Mouse (Mus musculus) left cerebral cortex, postnatal 25 days (tissue): ENCODE results near the gene Degs1. TPM values are rescaled to one million over a fixed set of nuclear protein-coding genes. Genes with fewer than 3 reads are reported as not detected.

Source experiments
- DNase-seq, 2 experiments: peaks; one replicate each; pipeline ENCODE4 v3.0.0; 2022; ENCODE audit warnings: low spot score in 2 of 2, mixed read lengths in 1 of 2
- intact Hi-C: fragments of 180-260 bp; cut with DNase I; formaldehyde crosslinking; loops from one replicate; pipeline ENCODE4 v1.15.1; 2025
- total RNA-seq, 2 experiments: library from RNA; stranded (reverse); gene quantifications; 2 replicates each; pipeline ENCODE4 v1.2.3; 2021

Gene Degs1
- total RNA-seq, 2 experiments from 2014 or later = 75.5 to 75.6 TPM

DNA sequence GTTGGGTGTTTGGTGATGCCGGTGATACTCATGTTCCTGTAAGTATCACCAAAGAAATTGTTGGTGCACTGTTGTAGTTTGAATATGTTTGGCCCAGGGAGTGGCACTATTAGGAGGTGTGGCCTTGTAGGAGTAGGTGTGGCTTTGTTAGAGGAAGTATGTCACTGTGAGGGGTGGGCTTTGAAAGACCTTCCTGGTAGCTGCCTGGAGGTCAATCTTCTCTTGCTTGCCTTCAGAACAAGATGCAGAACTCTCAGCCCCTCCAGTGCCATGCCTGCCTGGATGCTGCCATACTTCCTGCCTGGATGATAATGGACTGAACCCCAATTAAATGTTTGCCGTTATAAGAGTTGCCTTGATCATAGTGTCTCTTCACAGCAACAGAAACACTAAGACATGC lies 2.2 kb upstream of the Degs1 start:
- intact Hi-C loops = loop anchor here (10.0 kb wide), 1 partner anchor 250 kb away; no protein-coding TSS in a partner anchor
- no peak for DNase-seq

GRCm38 (mm10) chr1:182283231-182283630 lies 627 bp upstream of the Degs1 start:
- intact Hi-C loops = loop anchor here (10.0 kb wide), 1 partner anchor 252 kb away; no protein-coding TSS in a partner anchor
- DNase-seq = no peak

- no peak for DNase-seq
- intact Hi-C loops = loop anchor here (10.0 kb wide), 1 partner anchor 254 kb away; no protein-coding TSS in a partner anchor
Observed at GRCm38 (mm10) chr1:182281251-182281711, 1.3 kb downstream of the Degs1 start.

- intact Hi-C loops = loop anchor here (10.0 kb wide), 1 partner anchor 254 kb away; no protein-coding TSS in a partner anchor
- peak in 1 of 2 experiments; percentile 14 for DNase-seq
Observed at GRCm38 (mm10) chr1:182280577-182280976, 2.0 kb downstream of the Degs1 start.

- DNase-seq = no peak
- intact Hi-C loops = loop anchor here (10.0 kb wide), 1 partner anchor 255 kb away; no protein-coding TSS in a partner anchor
Observed at GRCm38 (mm10) chr1:182280046-182280445, 2.6 kb downstream of the Degs1 start.

GRCm38 (mm10) chr1:182279436-182279835 lies 3.2 kb downstream of the Degs1 start:
- intact Hi-C loops = no loop called here
- no peak for DNase-seq

- no peak for DNase-seq
- intact Hi-C loops = no loop called here
Observed at GRCm38 (mm10) chr1:182275109-182275508, 7.5 kb downstream of the Degs1 start.

- intact Hi-C loops = no loop called here
Observed at GRCm38 (mm10) chr1:182271632-182272031, 11.0 kb downstream of the Degs1 start.

GRCm38 (mm10) chr1:182271130-182271529 lies 11.5 kb downstream of the Degs1 start:
- DNase-seq = no peak
- intact Hi-C loops = no loop called here

More at GRCm38 (mm10) chr1:182271632-182272031, 11.0 kb downstream of the Degs1 start:
- no peak for DNase-seq

DNA sequence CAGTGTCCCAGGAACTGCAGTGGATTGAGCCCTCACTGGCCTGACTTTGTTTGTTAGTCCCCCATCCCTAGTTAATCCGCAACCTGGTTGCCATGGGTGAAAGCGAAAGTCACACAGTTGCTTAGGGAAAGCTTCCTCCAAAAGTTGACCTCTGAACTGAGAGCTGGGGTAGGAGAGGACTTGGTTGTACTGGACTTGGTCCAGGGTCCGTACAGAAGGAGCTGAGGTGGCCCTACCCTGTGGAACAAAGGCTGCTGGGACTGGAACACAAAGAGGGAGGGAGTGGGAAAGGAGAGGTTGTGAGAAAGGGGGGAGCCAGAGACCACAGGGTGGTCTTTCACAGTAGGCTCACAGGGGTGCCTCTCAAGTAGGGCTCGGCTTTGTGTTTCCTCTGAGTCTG lies 14.3 kb downstream of the Degs1 start:
- no peak for DNase-seq
- intact Hi-C loops = no loop called here

- intact Hi-C loops = no loop called here
- DNase-seq = no peak
Observed at GRCm38 (mm10) chr1:182266028-182266525, 16.5 kb downstream of the Degs1 start.

DNA sequence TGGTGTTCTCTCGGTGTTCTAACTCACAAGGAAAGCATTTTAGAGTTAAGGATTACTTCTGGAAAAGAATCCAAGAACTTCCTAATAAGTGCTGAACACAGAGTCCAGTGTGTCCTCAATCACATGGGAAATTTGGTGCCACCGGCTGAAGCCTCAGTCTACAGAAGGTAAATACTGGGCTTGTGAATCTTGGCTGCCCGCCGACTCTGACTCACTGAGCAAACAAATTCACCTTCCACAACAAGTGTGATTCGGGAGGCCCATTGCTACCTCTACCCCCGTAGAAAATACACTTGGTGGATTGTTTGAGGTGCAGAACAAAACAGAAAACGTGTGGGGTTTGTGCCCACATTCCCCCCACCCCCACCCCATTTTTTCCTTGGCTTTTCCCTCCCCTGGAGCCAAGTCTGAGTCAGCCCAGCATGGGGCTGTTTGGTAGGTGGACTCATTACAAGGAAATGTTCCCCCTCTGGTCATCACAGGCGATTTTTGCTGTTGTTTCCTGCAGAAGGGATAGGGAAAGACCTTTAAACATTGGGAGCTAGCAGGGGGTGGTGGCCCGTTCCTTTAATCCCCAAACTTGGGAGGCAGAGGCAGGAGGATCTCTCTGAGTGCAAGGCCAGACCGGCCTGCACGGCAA lies 26.4 kb downstream of the Degs1 start:
- DNase-seq = no peak
- intact Hi-C loops = no loop called here

GRCm38 (mm10) chr1:182255031-182255430 lies 27.6 kb downstream of the Degs1 start:
- intact Hi-C loops = no loop called here
- no peak for DNase-seq

DNA sequence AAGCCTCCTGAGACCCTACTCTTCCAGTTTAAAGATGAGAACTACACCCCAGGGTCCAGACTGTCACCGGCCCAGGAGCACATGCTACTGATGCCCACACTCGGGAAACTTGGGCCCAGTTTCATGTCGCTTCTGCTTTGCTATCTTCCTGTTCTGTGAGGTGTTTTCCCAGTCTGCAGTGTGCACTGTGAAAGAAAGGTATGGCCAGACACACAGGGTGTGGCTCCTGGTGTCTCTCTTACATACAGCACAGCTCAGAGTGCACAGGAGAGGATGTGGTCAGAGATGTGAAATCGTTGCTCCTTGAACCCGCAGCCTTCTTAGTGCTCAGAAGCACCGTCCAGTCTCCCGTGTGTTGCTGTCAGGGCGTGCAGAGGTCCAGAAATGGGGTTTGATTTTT lies 28.0 kb downstream of the Degs1 start:
- DNase-seq = no peak
- intact Hi-C loops = no loop called here

DNA sequence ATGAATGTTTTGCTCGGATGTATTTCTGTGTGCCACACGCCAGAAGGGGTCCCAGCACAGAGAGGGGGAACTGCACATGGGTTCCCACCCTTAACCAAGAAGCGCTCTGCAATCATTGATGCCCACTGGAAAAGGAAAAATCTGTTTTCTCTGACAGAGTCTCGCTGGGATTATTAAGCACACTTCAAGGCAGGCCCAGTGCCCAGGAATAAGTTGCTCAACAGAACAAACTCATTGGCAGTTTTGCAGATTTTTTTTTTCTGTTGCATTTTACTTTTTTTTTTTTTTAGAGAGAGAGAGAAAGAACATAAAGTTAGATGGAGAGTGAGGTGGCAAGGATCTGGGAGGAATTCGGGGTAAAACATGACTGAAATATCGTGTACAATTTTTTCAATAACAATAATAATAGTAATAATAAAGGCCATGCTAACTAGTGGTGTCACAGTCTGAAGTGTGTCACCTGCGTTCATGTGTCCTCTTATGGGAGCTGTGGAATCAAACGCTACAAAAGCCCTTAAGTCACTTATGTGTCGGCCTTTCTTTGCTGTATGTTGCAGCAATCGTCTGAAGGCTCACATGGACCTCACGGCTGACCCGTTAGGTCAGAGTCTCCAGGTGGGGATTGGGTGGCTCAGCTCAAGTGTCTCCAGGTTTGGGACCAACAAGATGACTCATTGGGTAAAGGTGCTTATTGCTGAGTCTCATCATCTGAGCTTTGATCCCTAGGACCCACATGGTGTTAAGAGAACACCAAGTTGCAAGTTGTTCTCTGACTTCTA lies 28.7 kb downstream of the Degs1 start:
- intact Hi-C loops = no loop called here
- no peak for DNase-seq

DNA sequence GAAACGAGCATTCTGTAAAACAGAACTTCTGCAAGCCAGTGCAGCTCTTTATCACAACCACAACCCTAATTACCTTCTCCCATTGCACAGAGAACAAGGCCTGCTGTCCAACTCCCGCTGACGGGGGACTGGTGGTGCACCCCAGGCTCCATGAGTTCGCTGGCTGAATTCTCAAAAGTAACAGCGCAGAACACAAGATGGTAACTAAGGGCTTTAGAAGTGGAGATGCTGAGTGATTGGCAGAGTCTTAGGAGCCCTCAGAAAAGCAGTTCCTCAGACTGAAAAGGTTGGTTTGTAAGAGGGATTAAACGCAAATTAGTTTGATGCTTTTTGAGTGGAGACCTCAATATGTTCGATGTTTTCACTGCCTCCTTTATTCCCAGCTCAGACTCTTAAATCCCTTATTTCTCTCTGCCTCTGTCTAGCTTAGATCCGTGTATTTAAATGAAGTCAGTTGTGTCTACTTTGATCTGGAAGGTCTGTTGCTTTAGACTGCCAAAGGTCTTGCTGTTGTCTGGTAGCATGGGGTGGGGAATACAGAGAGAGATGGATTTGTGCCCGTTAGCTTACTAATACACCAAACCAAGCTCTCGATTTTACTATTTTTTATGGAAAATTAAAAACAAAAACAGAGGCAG lies 30.0 kb downstream of the Degs1 start:
- no peak for DNase-seq
- intact Hi-C loops = no loop called here

DNA sequence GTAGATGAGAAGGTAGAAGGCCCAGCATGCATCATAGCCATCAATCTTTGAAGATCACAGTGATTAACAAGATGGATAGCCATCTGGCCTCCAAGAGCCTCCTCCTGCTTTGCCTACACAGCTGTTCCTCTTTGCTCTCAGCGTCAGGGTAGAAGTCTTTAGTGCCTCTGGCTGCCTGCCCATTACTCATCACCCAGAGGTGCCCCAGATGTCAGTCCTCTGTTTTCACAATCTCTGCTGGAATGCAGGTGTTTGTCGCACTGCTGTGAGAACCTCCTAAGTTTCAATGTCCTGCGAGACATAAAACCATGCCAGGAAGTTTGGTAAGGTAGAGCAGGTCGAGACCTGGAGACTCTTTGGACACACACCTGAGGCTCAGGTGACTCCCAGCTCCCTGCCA lies 31.9 kb downstream of the Degs1 start:
- intact Hi-C loops = no loop called here

GRCm38 (mm10) chr1:182249298-182249697 lies 33.3 kb downstream of the Degs1 start:
- intact Hi-C loops = no loop called here
- DNase-seq = no peak

More for the DNA sequence above, 31.9 kb downstream of the Degs1 start:
- no peak for DNase-seq

DNA sequence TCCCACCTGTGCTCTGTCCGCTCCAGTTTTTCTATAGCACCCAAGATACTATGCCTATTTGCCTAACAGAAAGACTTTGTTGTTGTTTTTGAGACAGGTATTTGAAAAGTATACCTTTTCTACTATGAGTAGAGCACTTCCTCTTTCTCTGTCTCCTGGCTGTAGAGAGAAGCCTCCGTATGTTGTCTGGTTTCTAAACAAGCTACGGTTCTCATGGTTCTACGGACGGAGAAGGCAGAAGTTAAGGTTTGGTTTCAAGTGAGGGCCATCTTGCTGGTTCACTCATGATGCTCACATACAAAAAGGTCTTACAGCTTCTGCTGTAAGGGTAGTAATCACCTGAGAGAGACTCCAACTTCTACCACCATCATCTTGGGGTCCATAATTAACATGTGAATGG lies 37.6 kb downstream of the Degs1 start:
- intact Hi-C loops = no loop called here
- DNase-seq = no peak

- intact Hi-C loops = no loop called here
- DNase-seq = no peak
Observed at GRCm38 (mm10) chr1:182238056-182238703, 44.4 kb downstream of the Degs1 start.
